Mouse (Mus musculus) cerebellum, postnatal 36 days (tissue): ENCODE measurements around the gene Nlrp4c.
A peak's percentile ranks its signal among the peaks of the same experiment; 100 is the strongest.
"Not testable (repeated sequence)": the region's sequence is repeated elsewhere in the genome, so short reads cannot be mapped to it uniquely, and the experiment has no call there.

Experiments used
- DNase-seq, 2 experiments: peaks; one replicate each; pipeline ENCODE4 v3.0.0; 2021 to 2022; ENCODE audit warnings: mixed read lengths in 2 of 2

Nlrp4c gene

GRCm38 (mm10) chr7:6044861-6045260, at the start of gene Nlrp4c:
TSS of gene Nlrp4c (plus strand) at chr7:6045161.
- DNase-seq, result no peak

- no peak for DNase-seq
Observed at GRCm38 (mm10) chr7:6010910-6011309, 34.1 kb upstream of the Nlrp4c start, which contains the start of gene Vmn1r65. TSS of gene Vmn1r65 (minus strand) at chr7:6011010.

GRCm38 (mm10) chr7:6119501-6119900, 74.5 kb downstream of the Nlrp4c start:
- DNase-seq, result no peak

GRCm38 (mm10) chr7:6120104-6120503, 75.1 kb downstream of the Nlrp4c start:
- not testable (repeated sequence) for DNase-seq

GRCm38 (mm10) chr7:6121128-6121527, 76.2 kb downstream of the Nlrp4c start:
- not testable (repeated sequence) for DNase-seq

- DNase-seq, result peak; percentile 77 to 86
Observed at GRCm38 (mm10) chr7:6126690-6127448, 81.9 kb downstream of the Nlrp4c start.

- no peak for DNase-seq
Observed at GRCm38 (mm10) chr7:6130346-6130745, 85.4 kb downstream of the Nlrp4c start.

GRCm38 (mm10) chr7:6132646-6133045, 87.7 kb downstream of the Nlrp4c start:
- DNase-seq, result no peak

- no peak for DNase-seq
Observed at GRCm38 (mm10) chr7:6136497-6136896, 91.5 kb downstream of the Nlrp4c start.

GRCm38 (mm10) chr7:6139295-6139694, 94.3 kb downstream of the Nlrp4c start:
- DNase-seq, result no peak

GRCm38 (mm10) chr7:6143991-6144531, 99.1 kb downstream of the Nlrp4c start:
- no peak for DNase-seq

- no peak for DNase-seq
Observed at GRCm38 (mm10) chr7:6145423-6146188, 100.6 kb downstream of the Nlrp4c start.

- peak in 1 of 2 experiments; percentile 31 for DNase-seq
Observed at GRCm38 (mm10) chr7:6146194-6146981, 101.4 kb downstream of the Nlrp4c start.

- peak in 1 of 2 experiments; percentile 30 for DNase-seq
Observed at GRCm38 (mm10) chr7:6146982-6147325, 102.0 kb downstream of the Nlrp4c start.

- DNase-seq, result no peak
Observed at GRCm38 (mm10) chr7:6147688-6148087, 102.7 kb downstream of the Nlrp4c start.

GRCm38 (mm10) chr7:6151266-6151665, 106.3 kb downstream of the Nlrp4c start:
- no peak for DNase-seq

- DNase-seq, result no peak
Observed at GRCm38 (mm10) chr7:6152036-6152435, 107.1 kb downstream of the Nlrp4c start.

- no peak for DNase-seq
Observed at GRCm38 (mm10) chr7:6153131-6153530, 108.2 kb downstream of the Nlrp4c start.

- DNase-seq, result no peak
Observed at GRCm38 (mm10) chr7:6154164-6154563, 109.2 kb downstream of the Nlrp4c start.
